Mouse (Mus musculus) E14TG2a.4 (cell line): ENCODE measurements around the gene Rtn4ip1.

Experiments used
- CTCF ChIP-seq: conservative IDR thresholded peaks from 2 replicates; pipeline ENCODE4 v1.5.1; 2014; ENCODE audit warnings: low read length
- NANOG ChIP-seq: IDR thresholded peaks from 2 replicates; pipeline ENCODE4 v1.6.1; 2014; ENCODE audit warnings: borderline replicate concordance, low read length, mixed read lengths

GRCm38 (mm10) chr10:43910032-43910872 lies 8.6 kb downstream of the Rtn4ip1 start:
- no peak for TF ChIP-seq CTCF
- TF ChIP-seq NANOG: no peak
